Mouse (Mus musculus) lung, embryonic 16.5 days (tissue): Measurements from ENCODE around the gene Higd1c. TPM values are rescaled to one million over a fixed set of nuclear protein-coding genes. Genes with fewer than 3 reads are reported as not detected.
"Not testable (repeated sequence)": the region's sequence is repeated elsewhere in the genome, so short reads cannot be mapped to it uniquely, and the experiment has no call there.

Source experiments
- ATAC-seq: fragments of 200-750 bp; cut with Nextera tagmentation; 2 replicates; pipeline ENCODE4 v1.8.0; 2017; ENCODE audit warnings: low read depth, mild to moderate bottlenecking, moderate library complexity
- H3K27ac ChIP-seq: fragments of 300-500 bp; sonication (generic); 2 replicates; pipeline ENCODE4 v1.5.1; 2014; ENCODE audit warnings: mild to moderate bottlenecking, control low read depth, low read length
- H3K27me3 ChIP-seq: fragments of 300-500 bp; sonication (generic); 2 replicates; pipeline ENCODE4 v1.6.1; 2014; ENCODE audit warnings: low read depth, low read length, mixed read lengths; ENCODE audit not compliant: control insufficient read depth, insufficient read depth
- H3K36me3 ChIP-seq: fragments of 300-500 bp; sonication (generic); 2 replicates; pipeline ENCODE4 v1.6.1; 2014; ENCODE audit warnings: low read length; ENCODE audit not compliant: control insufficient read depth, insufficient read depth
- H3K4me1 ChIP-seq: fragments of 300-500 bp; sonication (generic); replicated peaks from 2 replicates; pipeline ENCODE4 v1.6.1; 2014; ENCODE audit warnings: low read length, mixed read lengths; ENCODE audit not compliant: control insufficient read depth, insufficient read depth
- H3K4me2 ChIP-seq: fragments of 300-500 bp; sonication (generic); 2 replicates; pipeline ENCODE4 v1.6.1; 2014; ENCODE audit warnings: low read depth, low read length, control low read depth
- H3K4me3 ChIP-seq: fragments of 300-500 bp; sonication (generic); 2 replicates; pipeline ENCODE4 v1.5.1; 2014; ENCODE audit warnings: mild to moderate bottlenecking, low read length, control low read depth
- H3K9ac ChIP-seq: fragments of 300-500 bp; sonication (generic); 2 replicates; pipeline ENCODE4 v1.6.1; 2014; ENCODE audit warnings: low read length, control low read depth
- H3K9me3 ChIP-seq: fragments of 300-500 bp; sonication (generic); 2 replicates; pipeline ENCODE4 v1.6.1; 2016; ENCODE audit warnings: low read length; ENCODE audit not compliant: control insufficient read depth
- WGBS: fragments of 180-500 bp; shearing (Covaris S2); extraction: QIAGEN DNeasy Blood & Tissue Kit; methylation state at CpG from one replicate; pipeline ENCODE4 v1.1.7; 2014; 5-methylcytosine and 5-hydroxymethylcytosine counted together
- polyA plus RNA-seq: library from polyadenylated mRNA; unstranded; fragments of >200 nt; fragmentation: Nextera tagmentation; extraction: Ambion mirVana; gene quantifications from 2 replicates; pipeline ENCODE4 v1.2.1, GENCODE M21; 2015

The Higd1c gene
- polyA plus RNA-seq, 1 experiment from 2014 or later = not detected

DNA sequence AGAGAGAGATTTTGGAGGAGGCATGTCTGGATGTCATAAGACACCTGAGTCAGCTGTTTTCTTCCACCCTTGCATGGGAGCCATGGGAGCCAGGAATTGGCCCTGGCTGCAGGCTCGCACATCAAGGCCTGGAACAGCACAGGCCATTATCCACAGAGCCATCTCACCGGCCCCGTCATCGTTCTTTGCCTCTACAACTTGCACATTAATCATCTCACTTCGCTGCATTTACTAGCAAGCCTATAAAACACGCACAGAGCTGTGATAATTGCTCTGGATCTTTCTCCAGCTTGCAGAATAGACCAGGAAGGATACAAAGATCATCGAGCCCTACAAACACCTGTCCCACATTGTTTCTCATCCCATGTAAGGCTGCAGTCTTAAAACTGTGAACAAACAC lies 33.6 kb upstream of the Higd1c start:
- H3K4me1 ChIP-seq = no peaks in the 10 kb centered on the region
- no peaks in the 10 kb centered on the region for H3K36me3 ChIP-seq
- H3K27me3 ChIP-seq = no peaks in the 10 kb centered on the region
- no peak overlapping the region for H3K27ac ChIP-seq
- H3K4me3 ChIP-seq = no peak overlapping the region
- 81% methylated on average over 7 of the region's 7 CpGs for WGBS
- no peaks in the 10 kb centered on the region for H3K9me3 ChIP-seq
- ATAC-seq = no peak
- no peak overlapping the region for H3K4me2 ChIP-seq
- no peak overlapping the region for H3K9ac ChIP-seq

DNA sequence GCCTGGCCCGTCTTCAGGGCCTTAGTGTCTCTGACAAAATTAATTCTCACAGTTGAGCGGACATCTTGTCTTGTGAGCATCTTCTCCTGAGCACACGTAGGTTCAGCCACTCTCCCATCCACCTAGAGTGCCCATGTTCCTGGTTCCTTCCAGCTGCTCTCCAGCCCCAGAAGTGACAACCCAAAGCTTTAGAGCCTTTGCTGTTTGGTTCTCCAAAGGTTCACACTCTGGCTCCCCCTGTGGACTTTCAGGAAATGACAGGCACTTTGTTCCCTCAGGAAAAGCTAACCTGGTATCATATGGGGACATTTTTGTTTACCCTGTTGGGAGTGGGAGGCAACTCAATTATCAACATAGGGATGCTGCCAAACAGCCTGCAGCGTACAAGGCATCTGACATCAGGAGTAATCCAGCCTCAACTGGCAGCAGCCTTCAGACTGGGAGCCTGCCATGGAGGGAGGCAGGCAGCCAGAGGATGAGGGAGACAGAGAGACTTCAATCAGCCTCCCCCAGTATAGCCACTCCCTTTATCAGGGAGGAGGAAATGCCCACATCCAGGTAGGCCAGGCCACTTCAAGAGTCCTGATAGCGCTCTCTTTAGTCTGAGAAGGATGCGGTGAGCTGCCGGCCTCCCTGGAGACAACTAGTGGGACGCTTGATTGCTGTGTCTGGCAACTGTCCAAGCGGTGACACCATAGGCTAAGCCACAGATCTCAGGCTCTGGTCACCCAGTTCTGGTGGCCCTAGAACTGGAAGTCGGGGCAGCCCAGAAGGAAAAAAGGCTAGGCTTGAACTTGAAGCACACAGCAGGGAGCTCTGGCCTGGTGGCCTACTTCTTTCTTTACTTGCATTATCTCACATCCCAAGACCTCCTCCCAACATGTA lies 32.0 kb upstream of the Higd1c start:
- not testable (repeated sequence) for H3K4me3 ChIP-seq, H3K9ac ChIP-seq, H3K27ac ChIP-seq, H3K27me3 ChIP-seq, H3K9me3 ChIP-seq, H3K4me2 ChIP-seq, H3K4me1 ChIP-seq, H3K36me3 ChIP-seq
- peak; percentile 51 for ATAC-seq
- 21% methylated on average over 2 of the region's 10 CpGs for WGBS

DNA sequence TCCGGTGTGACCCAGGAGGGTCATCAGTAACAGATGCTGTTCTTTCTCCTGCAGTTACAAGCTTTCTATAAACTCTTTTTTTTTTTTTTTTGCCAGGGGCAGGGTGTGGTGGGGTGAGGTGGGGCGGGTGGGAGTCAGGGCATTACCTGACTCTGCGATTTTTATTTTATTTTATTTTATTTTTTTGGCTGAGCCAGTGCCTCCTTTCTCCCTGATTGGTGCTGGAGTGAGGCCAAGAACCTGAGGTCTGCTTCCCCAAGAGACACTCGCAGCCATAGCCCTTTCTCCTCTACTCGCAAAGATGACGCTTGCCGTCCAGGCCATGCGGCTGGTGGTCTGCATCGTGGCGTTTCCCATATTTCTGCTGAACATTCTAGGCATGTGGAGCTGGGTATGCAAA lies 29.7 kb upstream of the Higd1c start, which contains the start of gene Mettl7a3:
Gene Mettl7a3, plus strand, starts transcription at position 301 of the 400 bp plus-strand sequence.
- Histone ChIP-seq H3K9ac (no peak within 1 kb of the TSS), H3K27ac (no peak within 1 kb of the TSS), H3K4me3 (no peak within 1 kb of the TSS), H3K4me1 (no peaks in the 10 kb centered on the region), H3K4me2 (no peak within 1 kb of the TSS), H3K27me3 (no peaks in the 10 kb centered on the region), H3K36me3 (no peaks in the 10 kb centered on the region), H3K9me3 (no peaks in the 10 kb centered on the region)
- 78% methylated on average over 10 of the region's 10 CpGs for WGBS
- ATAC-seq = no peak

DNA sequence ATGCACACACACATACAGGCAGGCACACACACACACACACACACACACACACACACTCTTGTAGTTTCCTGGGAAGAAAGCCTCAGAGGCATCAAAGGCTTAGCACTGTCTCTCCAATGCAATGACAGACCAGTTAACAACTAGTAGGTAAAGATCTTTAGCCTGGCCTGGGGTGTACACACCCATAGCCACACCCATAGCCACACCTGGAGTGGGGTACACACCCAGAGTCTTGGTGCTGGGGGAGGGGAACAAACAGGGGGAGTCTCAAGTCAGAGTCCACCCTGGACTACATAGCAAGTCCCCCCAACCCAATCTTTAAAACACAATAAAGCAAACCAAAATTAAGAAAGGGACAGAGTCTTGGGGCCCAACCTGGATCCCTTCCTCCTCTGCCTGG lies 27.0 kb upstream of the Higd1c start:
- not testable (repeated sequence) for H3K9ac ChIP-seq, H3K4me2 ChIP-seq, H3K4me3 ChIP-seq, H3K27ac ChIP-seq, H3K36me3 ChIP-seq, ATAC-seq, H3K27me3 ChIP-seq, H3K4me1 ChIP-seq, H3K9me3 ChIP-seq

DNA sequence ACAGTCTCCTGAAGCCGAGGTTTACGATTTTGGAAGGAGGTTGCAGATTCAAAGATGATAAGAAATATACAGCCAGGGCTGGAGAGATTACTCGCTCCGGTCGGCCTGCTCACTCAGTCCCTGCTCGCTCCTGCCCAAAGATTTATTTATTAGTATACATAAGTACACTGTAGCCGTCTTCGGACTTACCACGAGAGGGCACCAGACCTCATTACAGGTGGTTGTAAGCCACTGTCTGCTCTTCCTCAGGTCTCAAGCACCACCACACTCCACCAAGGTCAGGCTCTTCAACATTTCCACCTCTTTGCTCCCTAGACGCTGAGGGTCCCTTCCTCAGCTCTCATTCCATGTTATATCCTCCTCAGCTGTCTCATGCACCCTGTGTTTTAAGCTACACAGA lies 26.5 kb upstream of the Higd1c start:
- not testable (repeated sequence) for H3K36me3 ChIP-seq, H3K9ac ChIP-seq, H3K4me1 ChIP-seq, H3K27me3 ChIP-seq, H3K27ac ChIP-seq, H3K4me3 ChIP-seq, H3K4me2 ChIP-seq, H3K9me3 ChIP-seq
- 20% methylated on average over 10 of the region's 10 CpGs for WGBS
- 0 out of 2 replicates have a peak, but pooled peaks have one; percentile 40 for ATAC-seq

DNA sequence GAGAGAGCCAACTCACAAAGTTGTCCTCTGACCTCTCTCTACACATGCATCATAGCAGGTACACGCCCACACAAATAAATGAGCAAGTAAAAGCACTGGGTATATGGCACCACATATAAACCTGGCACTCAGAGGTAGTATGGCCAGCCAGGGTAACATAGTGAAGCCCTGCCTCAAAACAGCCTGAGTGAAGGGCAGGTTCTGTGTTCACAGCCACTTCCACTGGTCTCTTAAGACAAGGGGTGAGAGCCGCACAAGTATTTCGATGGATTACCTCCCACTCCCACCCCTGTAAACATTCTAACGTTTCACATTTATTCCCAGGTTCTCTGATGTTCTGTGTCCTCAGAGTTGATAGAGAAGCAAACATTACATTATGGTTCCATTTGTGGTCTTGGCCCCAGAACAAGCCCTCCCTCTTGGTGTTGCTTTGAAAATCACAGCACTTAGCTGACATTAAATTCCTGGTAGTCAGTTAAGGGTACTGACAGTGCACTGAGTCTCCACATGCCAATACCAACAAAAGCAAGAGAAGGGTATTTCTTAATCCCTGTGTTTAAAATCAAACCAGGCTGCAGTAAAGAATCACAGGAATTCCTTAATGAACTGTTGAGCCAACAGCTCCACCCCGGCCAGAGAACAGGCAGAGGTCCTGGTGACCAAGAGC lies 22.9 kb upstream of the Higd1c start:
- H3K4me3 ChIP-seq, H3K27me3 ChIP-seq, H3K9me3 ChIP-seq, H3K9ac ChIP-seq, H3K4me1 ChIP-seq, H3K4me2 ChIP-seq, H3K36me3 ChIP-seq: not testable (repeated sequence)
- peak overlapping the region; percentile 27; the same call in 1 of the 2 replicates for H3K27ac ChIP-seq
- WGBS = 20% methylated on average over 4 of the region's 5 CpGs
- peak; percentile 58 for ATAC-seq

DNA sequence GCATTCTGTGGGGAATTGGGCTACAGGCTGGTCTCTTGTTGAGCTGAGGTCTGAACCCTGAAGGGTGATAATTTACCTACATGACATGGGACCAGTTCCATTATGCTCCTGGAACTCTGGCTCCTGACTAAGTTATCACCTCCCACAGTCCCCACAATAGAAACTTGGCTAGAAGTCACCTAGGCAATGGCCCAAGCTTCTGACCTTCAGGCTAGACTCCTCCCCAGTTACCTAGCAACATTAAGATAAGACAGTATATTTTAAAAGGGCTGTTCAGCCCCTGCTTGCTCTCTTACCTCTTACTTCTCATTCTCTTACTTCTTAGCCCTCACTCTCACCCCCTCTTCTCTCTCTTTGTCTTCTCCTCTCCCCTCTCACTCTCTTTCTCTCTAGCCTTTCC lies 18.9 kb upstream of the Higd1c start:
- H3K9me3 ChIP-seq = no peaks in the 10 kb centered on the region; the same call in 1 of the 2 replicates
- no peak overlapping the region for H3K9ac ChIP-seq
- no peak overlapping the region for H3K27ac ChIP-seq
- H3K4me2 ChIP-seq = no peak overlapping the region
- H3K36me3 ChIP-seq = no peaks in the 10 kb centered on the region
- no peak for ATAC-seq
- H3K27me3 ChIP-seq = no peaks in the 10 kb centered on the region
- H3K4me1 ChIP-seq = no peaks in the 10 kb centered on the region
- H3K4me3 ChIP-seq = no peak overlapping the region

DNA sequence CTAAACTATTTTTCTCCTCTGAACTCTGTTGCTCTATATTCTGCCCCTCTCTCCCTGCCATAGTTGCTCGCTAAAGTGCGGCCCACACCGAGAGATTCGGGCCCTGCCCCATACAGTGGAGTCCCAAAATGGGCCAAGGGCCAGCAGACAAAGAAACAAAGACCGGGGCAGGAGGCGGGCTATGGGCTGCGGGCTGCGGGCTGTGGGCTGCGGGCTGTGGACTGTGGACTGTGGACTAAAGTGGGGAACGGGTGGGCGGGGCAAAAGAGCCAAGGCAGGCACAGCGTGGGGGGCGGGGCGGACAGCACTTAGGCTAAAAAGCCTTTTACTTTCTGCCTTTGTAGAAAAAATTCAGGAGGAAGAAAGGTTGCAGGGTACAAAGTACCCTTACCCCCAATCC lies 17.6 kb upstream of the Higd1c start:
- no peaks in the 10 kb centered on the region for H3K27me3 ChIP-seq
- H3K27ac ChIP-seq = no peak overlapping the region
- no peaks in the 10 kb centered on the region for H3K36me3 ChIP-seq
- no peak overlapping the region for H3K4me2 ChIP-seq
- no peak overlapping the region for H3K4me3 ChIP-seq
- no peak for ATAC-seq
- WGBS = 57% methylated on average over 14 of the region's 14 CpGs
- H3K9ac ChIP-seq = no peak overlapping the region
- H3K4me1 ChIP-seq = no peaks in the 10 kb centered on the region
- H3K9me3 ChIP-seq = no peaks in the 10 kb centered on the region; the same call in 1 of the 2 replicates

DNA sequence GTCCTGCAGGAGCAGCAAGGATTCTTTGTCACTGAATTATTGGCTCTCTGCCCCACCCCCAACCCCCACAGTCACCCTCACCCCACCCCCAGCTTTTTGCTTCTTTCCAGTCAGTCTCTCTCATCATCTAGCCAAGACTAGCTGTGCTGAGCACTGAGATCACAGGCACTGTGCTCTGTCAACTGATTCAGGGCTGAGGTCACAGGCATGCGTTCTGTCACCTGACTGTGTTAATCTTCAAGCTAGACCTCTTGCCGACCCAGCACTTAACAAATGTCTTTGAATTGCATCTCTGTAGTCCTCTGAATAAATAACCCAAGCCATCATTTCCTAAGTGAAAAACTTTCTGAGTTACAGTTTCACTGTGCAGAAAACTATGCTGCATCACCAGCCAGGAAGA lies 14.8 kb upstream of the Higd1c start:
- Histone ChIP-seq H3K4me1 (no peaks in the 10 kb centered on the region), H3K4me3 (no peak overlapping the region), H3K4me2 (no peak overlapping the region), H3K27ac (no peak overlapping the region), H3K36me3 (no peaks in the 10 kb centered on the region), H3K9me3 (no peaks in the 10 kb centered on the region; the same call in 1 of the 2 replicates), H3K9ac (no peak overlapping the region), H3K27me3 (no peaks in the 10 kb centered on the region)
- WGBS = 19% methylated on average over 2 of the region's 2 CpGs
- no peak for ATAC-seq
